Mouse (Mus musculus) mouse embryonic stem cell (cell line): ENCODE results near the gene Gdpd3.
"Not testable (repeated sequence)": the region's sequence is repeated elsewhere in the genome, so short reads cannot be mapped to it uniquely, and the experiment has no call there.

ENCODE experiments used
- in situ Hi-C, 2 experiments: fragments of 300-500 bp; cut with MboI; formaldehyde crosslinking; loops; 1 replicate in 1 of 2; 3 replicates in 1 of 2; pipeline ENCODE4 v1.14.3; 2019 to 2020; ENCODE audit warnings: low sequenced_read_pairs in 2 of 2, low pct_unique_long_range_greater_than_20kb in 1 of 2, mixed read lengths in 1 of 2; ENCODE audit not compliant: unreplicated experiment in 1 of 2

Gene Gdpd3

GRCm38 (mm10) chr7:126759050-126759671, 7.0 kb upstream of the Gdpd3 start, which contains the start of gene Mapk3:
Gene Mapk3, plus strand, starts transcription at chr7:126759601.
- in situ Hi-C loops, result no loop called here

GRCm38 (mm10) chr7:126759672-126760390, 6.3 kb upstream of the Gdpd3 start:
- in situ Hi-C loops, result no loop called here

- in situ Hi-C loops, result no loop called here
Measured at GRCm38 (mm10) chr7:126760391-126760802, 5.7 kb upstream of the Gdpd3 start.

GRCm38 (mm10) chr7:126760956-126761355, 5.2 kb upstream of the Gdpd3 start:
- in situ Hi-C loops, result no loop called here

- in situ Hi-C loops, result no loop called here
Measured at GRCm38 (mm10) chr7:126761529-126762067, 4.5 kb upstream of the Gdpd3 start.

- in situ Hi-C loops, result no loop called here
Measured at GRCm38 (mm10) chr7:126762471-126763008, 3.6 kb upstream of the Gdpd3 start.

- in situ Hi-C loops, result no loop called here
Measured at GRCm38 (mm10) chr7:126765540-126765939, 594 bp upstream of the Gdpd3 start.

GRCm38 (mm10) chr7:126767001-126767400, 867 bp downstream of the Gdpd3 start:
- in situ Hi-C loops, result no loop called here

GRCm38 (mm10) chr7:126770784-126771183, 4.7 kb downstream of the Gdpd3 start:
- in situ Hi-C loops, result no loop called here

- in situ Hi-C loops, result no loop called here
Measured at GRCm38 (mm10) chr7:126773351-126773750, 7.2 kb downstream of the Gdpd3 start.

- in situ Hi-C loops, result no loop called here
Measured at GRCm38 (mm10) chr7:126774463-126774862, 8.3 kb downstream of the Gdpd3 start.

GRCm38 (mm10) chr7:126775185-126775977, 9.2 kb downstream of the Gdpd3 start:
- in situ Hi-C loops, result no loop called here

- in situ Hi-C loops, result no loop called here
Measured at GRCm38 (mm10) chr7:126775978-126776234, 9.8 kb downstream of the Gdpd3 start.

GRCm38 (mm10) chr7:126776598-126777057, 10.5 kb downstream of the Gdpd3 start, which contains the start of gene Ypel3:
Gene Ypel3, plus strand, starts transcription at chr7:126776955.
- in situ Hi-C loops, result no loop called here

GRCm38 (mm10) chr7:126777476-126777875, 11.3 kb downstream of the Gdpd3 start:
- in situ Hi-C loops, result no loop called here

- in situ Hi-C loops, result no loop called here
Measured at GRCm38 (mm10) chr7:126778147-126778546, 12.0 kb downstream of the Gdpd3 start.

- in situ Hi-C loops, result not testable (repeated sequence)
Measured at GRCm38 (mm10) chr7:126779101-126779500, 13.0 kb downstream of the Gdpd3 start.

- in situ Hi-C loops, result no loop called here
Measured at GRCm38 (mm10) chr7:126779983-126780970, 14.1 kb downstream of the Gdpd3 start.
